Mouse (Mus musculus): ENCODE results near the gene Calhm1. TPM values are rescaled to one million over a fixed set of nuclear protein-coding genes. Genes with fewer than 3 reads are reported as not detected.

Calhm1 gene
- not detected in 2 replicates for polyA plus RNA-seq (2015; fragmentation: Nextera tagmentation; extraction: Ambion mirVana)

- Histone ChIP-seq H3K36me3 (ENCODE audit: control insufficient read depth, insufficient read depth, low read length) (no peaks in the 10 kb centered on the region), H3K4me1 (replicated peaks; ENCODE audit: control insufficient read depth, insufficient read depth, low read length) (no peaks in the 10 kb centered on the region), H3K27ac (ENCODE audit: low read length) (no peak within 1 kb of the TSS), H3K9me3 (ENCODE audit: control insufficient read depth, low read length) (no peaks in the 10 kb centered on the region), H3K9ac (ENCODE audit: low read length) (no peak within 1 kb of the TSS), H3K27me3 (ENCODE audit: control insufficient read depth, insufficient read depth, low read depth, low read length) (no peaks in the 10 kb centered on the region), H3K4me3 (ENCODE audit: low read length) (no peak within 1 kb of the TSS), H3K4me2 (ENCODE audit: low read depth, low read length) (no peak within 1 kb of the TSS)
- ATAC-seq (ENCODE audit: low read depth), result no peak
- WGBS, result 90% methylated on average over 6 of the region's 6 CpGs
Observed at GRCm38 (mm10) chr19:47144154-47144553, at the start of gene Calhm1. Gene Calhm1, minus strand, starts transcription at chr19:47144254.

GRCm38 (mm10) chr19:47192158-47192557 is 48.1 kb upstream of the Calhm1 start:
- Histone ChIP-seq H3K27me3 (ENCODE audit: control insufficient read depth, insufficient read depth, low read depth, low read length) (no peaks in the 10 kb centered on the region), H3K4me1 (replicated peaks; ENCODE audit: control insufficient read depth, insufficient read depth, low read length) (no peaks in the 10 kb centered on the region; the same call in 1 of the 2 replicates), H3K9me3 (ENCODE audit: control insufficient read depth, low read length) (no peaks in the 10 kb centered on the region), H3K27ac (ENCODE audit: low read length) (no peak overlapping the region), H3K4me3 (ENCODE audit: low read length) (no peak overlapping the region), H3K4me2 (ENCODE audit: low read depth, low read length) (no peak overlapping the region), H3K36me3 (ENCODE audit: control insufficient read depth, insufficient read depth, low read length) (no peaks in the 10 kb centered on the region), H3K9ac (ENCODE audit: low read length) (no peak overlapping the region)
- whole genome bisulfite sequencing, result 92% methylated on average over 5 of the region's 5 CpGs
- no peak for ATAC-seq (ENCODE audit: low read depth)

GRCm38 (mm10) chr19:47188515-47189128 is 44.6 kb upstream of the Calhm1 start:
- WGBS, result 63% methylated on average over 11 of the region's 11 CpGs

GRCm38 (mm10) chr19:47186514-47187275 is 42.6 kb upstream of the Calhm1 start:
- H3K9ac ChIP-seq (ENCODE audit: low read length), result no peak overlapping the region

More at GRCm38 (mm10) chr19:47188515-47189128, 44.6 kb upstream of the Calhm1 start:
- H3K9me3 ChIP-seq (ENCODE audit: control insufficient read depth, low read length), result no peaks in the 10 kb centered on the region
- H3K27me3 ChIP-seq (ENCODE audit: control insufficient read depth, insufficient read depth, low read depth, low read length), result no peaks in the 10 kb centered on the region
- no peak overlapping the region for H3K4me2 ChIP-seq (ENCODE audit: low read depth, low read length)
- H3K36me3 ChIP-seq (ENCODE audit: control insufficient read depth, insufficient read depth, low read length), result no peaks in the 10 kb centered on the region
- no peak overlapping the region for H3K27ac ChIP-seq (ENCODE audit: low read length)
- H3K9ac ChIP-seq (ENCODE audit: low read length), result no peak overlapping the region
- ATAC-seq (ENCODE audit: low read depth), result 0 out of 2 replicates have a peak, but pooled peaks have one; percentile 26
- H3K4me1 ChIP-seq (replicated peaks; ENCODE audit: control insufficient read depth, insufficient read depth, low read length), result no peaks in the 10 kb centered on the region; the same call in 1 of the 2 replicates
- H3K4me3 ChIP-seq (ENCODE audit: low read length), result no peak overlapping the region

GRCm38 (mm10) chr19:47184736-47185135 is 40.7 kb upstream of the Calhm1 start:
- WGBS, result 35% methylated on average over 4 of the region's 4 CpGs

More at GRCm38 (mm10) chr19:47186514-47187275, 42.6 kb upstream of the Calhm1 start:
- H3K4me1 ChIP-seq (replicated peaks; ENCODE audit: control insufficient read depth, insufficient read depth, low read length), result no peaks in the 10 kb centered on the region; the same call in 1 of the 2 replicates
- no peak overlapping the region for H3K27ac ChIP-seq (ENCODE audit: low read length)
- ATAC-seq (ENCODE audit: low read depth), result no peak
- no peak overlapping the region for H3K4me2 ChIP-seq (ENCODE audit: low read depth, low read length)
- no peak overlapping the region for H3K4me3 ChIP-seq (ENCODE audit: low read length)
- H3K27me3 ChIP-seq (ENCODE audit: control insufficient read depth, insufficient read depth, low read depth, low read length), result no peaks in the 10 kb centered on the region
- no peaks in the 10 kb centered on the region for H3K36me3 ChIP-seq (ENCODE audit: control insufficient read depth, insufficient read depth, low read length)
- WGBS, result 40% methylated on average over 15 of the region's 15 CpGs
- H3K9me3 ChIP-seq (ENCODE audit: control insufficient read depth, low read length), result 0 out of 2 replicates have a peak, but pooled peaks cover 6% of the 10 kb centered on the region

GRCm38 (mm10) chr19:47184221-47184620 is 40.2 kb upstream of the Calhm1 start:
- Histone ChIP-seq H3K4me2 (ENCODE audit: low read depth, low read length) (no peak overlapping the region), H3K36me3 (ENCODE audit: control insufficient read depth, insufficient read depth, low read length) (no peaks in the 10 kb centered on the region), H3K4me3 (ENCODE audit: low read length) (no peak overlapping the region), H3K27ac (ENCODE audit: low read length) (no peak overlapping the region), H3K27me3 (ENCODE audit: control insufficient read depth, insufficient read depth, low read depth, low read length) (peaks cover 18% of the 10 kb centered on the region), H3K9me3 (ENCODE audit: control insufficient read depth, low read length) (0 out of 2 replicates have a peak, but pooled peaks cover 6% of the 10 kb centered on the region), H3K9ac (ENCODE audit: low read length) (no peak overlapping the region), H3K4me1 (replicated peaks; ENCODE audit: control insufficient read depth, insufficient read depth, low read length) (peaks cover 4% of the 10 kb centered on the region; the same call in 1 of the 2 replicates)
- WGBS, result 56% methylated on average over 8 of the region's 8 CpGs
- ATAC-seq (ENCODE audit: low read depth), result no peak

More at GRCm38 (mm10) chr19:47184736-47185135, 40.7 kb upstream of the Calhm1 start:
- H3K27me3 ChIP-seq (ENCODE audit: control insufficient read depth, insufficient read depth, low read depth, low read length), result peaks cover 12% of the 10 kb centered on the region
- no peak overlapping the region for H3K9ac ChIP-seq (ENCODE audit: low read length)
- no peaks in the 10 kb centered on the region; the same call in 1 of the 2 replicates for H3K4me1 ChIP-seq (replicated peaks; ENCODE audit: control insufficient read depth, insufficient read depth, low read length)
- H3K36me3 ChIP-seq (ENCODE audit: control insufficient read depth, insufficient read depth, low read length), result no peaks in the 10 kb centered on the region
- H3K4me2 ChIP-seq (ENCODE audit: low read depth, low read length), result no peak overlapping the region
- H3K9me3 ChIP-seq (ENCODE audit: control insufficient read depth, low read length), result 0 out of 2 replicates have a peak, but pooled peaks cover 6% of the 10 kb centered on the region
- H3K4me3 ChIP-seq (ENCODE audit: low read length), result no peak overlapping the region
- no peak for ATAC-seq (ENCODE audit: low read depth)
- no peak overlapping the region for H3K27ac ChIP-seq (ENCODE audit: low read length)

GRCm38 (mm10) chr19:47180011-47180410 is 36.0 kb upstream of the Calhm1 start:
- H3K27ac ChIP-seq (ENCODE audit: low read length), result no peak overlapping the region
- 0 out of 2 replicates have a peak, but pooled peaks cover 6% of the 10 kb centered on the region for H3K9me3 ChIP-seq (ENCODE audit: control insufficient read depth, low read length)
- H3K4me1 ChIP-seq (replicated peaks; ENCODE audit: control insufficient read depth, insufficient read depth, low read length), result peaks cover 7% of the 10 kb centered on the region; the same call in 1 of the 2 replicates
- H3K4me3 ChIP-seq (ENCODE audit: low read length), result peak overlapping the region; percentile 71
- peaks cover 32% of the 10 kb centered on the region for H3K27me3 ChIP-seq (ENCODE audit: control insufficient read depth, insufficient read depth, low read depth, low read length)
- ATAC-seq (ENCODE audit: low read depth), result no peak
- WGBS, result 25% methylated on average over 8 of the region's 8 CpGs
- no peak overlapping the region for H3K4me2 ChIP-seq (ENCODE audit: low read depth, low read length)
- H3K9ac ChIP-seq (ENCODE audit: low read length), result no peak overlapping the region
- H3K36me3 ChIP-seq (ENCODE audit: control insufficient read depth, insufficient read depth, low read length), result no peaks in the 10 kb centered on the region

- peaks cover 7% of the 10 kb centered on the region; the same call in 1 of the 2 replicates for H3K4me1 ChIP-seq (replicated peaks; ENCODE audit: control insufficient read depth, insufficient read depth, low read length)
- peaks cover 32% of the 10 kb centered on the region for H3K27me3 ChIP-seq (ENCODE audit: control insufficient read depth, insufficient read depth, low read depth, low read length)
- under 1% methylated on average over 26 of the region's 42 CpGs for WGBS
- H3K9me3 ChIP-seq (ENCODE audit: control insufficient read depth, low read length), result 0 out of 2 replicates have a peak, but pooled peaks cover 6% of the 10 kb centered on the region
- peak overlapping the region; percentile 71 for H3K4me3 ChIP-seq (ENCODE audit: low read length)
- H3K9ac ChIP-seq (ENCODE audit: low read length), result peak overlapping the region; percentile 74
- H3K27ac ChIP-seq (ENCODE audit: low read length), result no peak overlapping the region
- no peaks in the 10 kb centered on the region for H3K36me3 ChIP-seq (ENCODE audit: control insufficient read depth, insufficient read depth, low read length)
- ATAC-seq (ENCODE audit: low read depth), result peak; percentile 41
- peak overlapping the region; percentile 99 for H3K4me2 ChIP-seq (ENCODE audit: low read depth, low read length)
Observed at GRCm38 (mm10) chr19:47179272-47179809, 35.3 kb upstream of the Calhm1 start.
